Mouse (Mus musculus): ENCODE data around the gene Man2b2. TPM values are rescaled to one million over a fixed set of nuclear protein-coding genes. Genes with fewer than 3 reads are reported as not detected.

Gene Man2b2
- polyA plus RNA-seq, 1 experiment from 2014 or later, result 99.0 TPM

DNA sequence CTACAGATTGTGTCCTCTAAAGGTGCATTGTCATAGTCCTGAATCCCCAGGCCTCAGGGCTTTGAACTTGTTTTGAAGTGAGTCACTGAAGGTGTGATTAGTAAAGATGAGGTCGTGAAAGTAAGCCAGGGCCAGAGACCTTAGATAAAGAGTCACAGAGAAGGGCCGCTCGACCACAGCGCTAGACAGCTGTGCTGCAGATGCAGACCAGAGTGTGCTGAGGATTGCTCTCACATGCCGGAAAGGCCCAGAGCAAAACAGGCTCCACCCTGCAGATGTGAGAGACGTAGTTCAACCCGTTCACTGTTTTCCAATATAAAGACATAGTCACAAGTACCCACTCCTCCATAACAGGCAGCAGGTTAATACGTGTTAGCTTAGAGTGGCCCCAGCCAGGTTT, 9.1 kb upstream of the Man2b2 start:
- Histone ChIP-seq H3K27me3 (replicated peaks; ENCODE audit: control insufficient read depth, insufficient read depth, low read length) (no peaks in the 10 kb centered on the region), H3K36me3 (ENCODE audit: control insufficient read depth, insufficient read depth) (no peaks in the 10 kb centered on the region), H3K27ac (ENCODE audit: low read depth, low read length) (no peak overlapping the region), H3K9ac (ENCODE audit: low read depth, low read length) (no peak overlapping the region), H3K4me1 (replicated peaks; ENCODE audit: control insufficient read depth, insufficient read depth, low read length) (no peaks in the 10 kb centered on the region), H3K9me3 (ENCODE audit: control insufficient read depth) (no peaks in the 10 kb centered on the region), H3K4me3 (ENCODE audit: low read depth, low read length) (no peak overlapping the region), H3K4me2 (replicated peaks; ENCODE audit: low read depth) (no peak overlapping the region)
- ATAC-seq, result no peak
- no peak for TF ChIP-seq CTCF (IDR thresholded peaks at IDR 0.05; ENCODE audit: low read depth)
- WGBS, result 52% methylated on average over 8 of the region's 8 CpGs

DNA sequence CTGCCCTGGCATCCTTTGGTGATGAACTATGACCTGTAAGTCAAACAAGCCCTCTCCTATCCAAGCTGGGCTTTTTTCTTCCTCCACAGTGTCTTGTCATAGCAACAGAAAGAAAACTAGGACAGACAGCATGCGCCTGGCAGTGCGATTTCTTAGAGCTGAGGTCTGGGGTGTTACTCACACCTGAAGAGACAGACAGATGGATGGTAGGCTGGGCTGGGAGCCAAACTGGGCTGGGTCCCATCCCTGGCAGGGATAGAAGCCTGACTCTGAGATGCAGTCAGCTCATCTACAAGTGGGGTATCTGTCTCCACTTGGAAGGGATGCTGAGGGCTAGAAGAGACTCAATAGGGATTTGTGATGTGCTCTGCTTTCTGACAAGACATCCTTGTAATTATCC, 8.6 kb upstream of the Man2b2 start:
- no peaks in the 10 kb centered on the region for H3K9me3 ChIP-seq (ENCODE audit: control insufficient read depth)
- no peak overlapping the region for H3K4me2 ChIP-seq (replicated peaks; ENCODE audit: low read depth)
- H3K4me1 ChIP-seq (replicated peaks; ENCODE audit: control insufficient read depth, insufficient read depth, low read length), result no peaks in the 10 kb centered on the region
- no peaks in the 10 kb centered on the region for H3K27me3 ChIP-seq (replicated peaks; ENCODE audit: control insufficient read depth, insufficient read depth, low read length)
- H3K27ac ChIP-seq (ENCODE audit: low read depth, low read length), result no peak overlapping the region
- no peak for TF ChIP-seq CTCF (IDR thresholded peaks at IDR 0.05; ENCODE audit: low read depth)
- H3K9ac ChIP-seq (ENCODE audit: low read depth, low read length), result no peak overlapping the region
- no peaks in the 10 kb centered on the region for H3K36me3 ChIP-seq (ENCODE audit: control insufficient read depth, insufficient read depth)
- no peak for ATAC-seq
- 84% methylated on average over 2 of the region's 2 CpGs for WGBS
- no peak overlapping the region for H3K4me3 ChIP-seq (ENCODE audit: low read depth, low read length)

DNA sequence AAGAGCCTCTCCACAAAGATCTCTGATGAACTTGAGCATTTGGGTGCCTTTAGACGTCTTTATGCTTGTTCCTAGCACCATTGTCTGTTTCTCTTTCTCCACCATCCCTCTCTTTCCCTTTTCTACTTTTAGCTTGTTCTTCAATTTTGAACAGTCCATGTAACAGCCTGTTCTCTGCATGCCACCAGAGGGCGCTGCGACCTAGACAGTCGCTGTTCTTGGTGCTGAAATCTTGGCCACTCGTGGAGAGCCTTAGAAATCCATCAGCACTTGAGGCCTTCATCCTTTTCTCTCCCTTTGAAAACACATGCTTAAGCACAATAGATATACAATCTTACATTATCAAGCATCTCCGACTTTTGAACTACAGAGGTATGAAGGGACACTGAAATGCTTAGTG, 5.5 kb upstream of the Man2b2 start:
- Histone ChIP-seq H3K4me2 (replicated peaks; ENCODE audit: low read depth) (no peak overlapping the region), H3K9ac (ENCODE audit: low read depth, low read length) (no peak overlapping the region), H3K27ac (ENCODE audit: low read depth, low read length) (no peak overlapping the region), H3K36me3 (ENCODE audit: control insufficient read depth, insufficient read depth) (no peaks in the 10 kb centered on the region), H3K4me1 (replicated peaks; ENCODE audit: control insufficient read depth, insufficient read depth, low read length) (no peaks in the 10 kb centered on the region), H3K9me3 (ENCODE audit: control insufficient read depth) (no peaks in the 10 kb centered on the region), H3K27me3 (replicated peaks; ENCODE audit: control insufficient read depth, insufficient read depth, low read length) (no peaks in the 10 kb centered on the region), H3K4me3 (ENCODE audit: low read depth, low read length) (no peak overlapping the region)
- no peak for ATAC-seq
- 2% methylated on average over 6 of the region's 6 CpGs for WGBS
- TF ChIP-seq CTCF (IDR thresholded peaks at IDR 0.05; ENCODE audit: low read depth), result peak; percentile 96

DNA sequence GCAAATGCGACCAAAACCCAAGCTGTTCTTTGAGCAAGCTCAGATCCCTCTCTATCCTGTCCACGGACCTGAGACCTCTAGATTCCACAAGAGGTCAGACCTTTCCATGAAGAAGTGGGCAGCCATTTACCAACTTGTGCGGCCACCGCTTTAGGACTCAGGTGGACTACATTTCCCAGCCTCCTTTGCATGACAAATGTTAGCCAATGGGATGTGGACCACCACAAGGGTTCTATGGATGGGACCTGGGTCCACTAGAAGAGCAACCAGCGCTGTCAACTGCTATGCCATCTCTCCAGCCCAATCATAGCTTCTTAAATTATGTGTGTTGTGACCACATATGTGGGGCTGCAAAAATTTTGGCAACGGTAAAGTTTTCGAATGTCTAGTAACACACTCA, 819 bp upstream of the Man2b2 start:
- Histone ChIP-seq H3K4me1 (replicated peaks; ENCODE audit: control insufficient read depth, insufficient read depth, low read length) (0 out of 2 replicates have a peak, but pooled peaks cover 4% of the 10 kb centered on the region), H3K36me3 (ENCODE audit: control insufficient read depth, insufficient read depth) (peaks cover 10% of the 10 kb centered on the region; the same call in 1 of the 2 replicates), H3K9ac (ENCODE audit: low read depth, low read length) (no peak overlapping the region), H3K27ac (ENCODE audit: low read depth, low read length) (no peak overlapping the region), H3K27me3 (replicated peaks; ENCODE audit: control insufficient read depth, insufficient read depth, low read length) (no peaks in the 10 kb centered on the region), H3K4me2 (replicated peaks; ENCODE audit: low read depth) (no peak overlapping the region), H3K4me3 (ENCODE audit: low read depth, low read length) (no peak overlapping the region), H3K9me3 (ENCODE audit: control insufficient read depth) (no peaks in the 10 kb centered on the region)
- 58% methylated on average over 7 of the region's 7 CpGs for WGBS
- TF ChIP-seq CTCF (IDR thresholded peaks at IDR 0.05; ENCODE audit: low read depth), result no peak
- no peak for ATAC-seq

DNA sequence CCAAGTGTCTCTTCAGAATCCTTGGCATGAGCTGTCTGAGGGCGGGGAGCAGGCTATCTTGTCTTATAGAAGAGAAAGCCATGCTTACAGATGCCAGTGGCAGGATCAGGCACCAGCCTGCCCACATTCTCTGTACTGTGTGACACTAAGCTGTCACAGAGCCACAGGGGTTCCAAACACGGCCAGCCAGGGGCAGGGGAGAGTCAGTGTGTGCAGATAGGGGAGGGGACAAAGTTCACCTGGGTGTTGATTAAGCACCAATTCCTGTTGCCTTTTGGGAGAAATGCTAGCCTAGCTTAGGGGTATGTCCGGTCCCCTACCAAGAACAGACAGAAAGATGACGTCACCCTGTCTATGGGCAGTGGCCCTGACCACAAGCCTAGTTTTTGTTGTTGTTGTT, 1.4 kb downstream of the Man2b2 start:
- H3K9ac ChIP-seq (ENCODE audit: low read depth, low read length), result no peak overlapping the region; the same call in 1 of the 2 replicates
- H3K36me3 ChIP-seq (ENCODE audit: control insufficient read depth, insufficient read depth), result peaks cover 29% of the 10 kb centered on the region
- no peaks in the 10 kb centered on the region for H3K9me3 ChIP-seq (ENCODE audit: control insufficient read depth)
- 0 out of 2 replicates have a peak, but pooled peaks cover 4% of the 10 kb centered on the region for H3K4me1 ChIP-seq (replicated peaks; ENCODE audit: control insufficient read depth, insufficient read depth, low read length)
- H3K4me3 ChIP-seq (ENCODE audit: low read depth, low read length), result no peak overlapping the region
- WGBS, result 71% methylated on average over 4 of the region's 4 CpGs
- peak overlapping the region; percentile 95 for H3K4me2 ChIP-seq (replicated peaks; ENCODE audit: low read depth)
- peak; percentile 38; the same call in 1 of the 2 replicates for TF ChIP-seq CTCF (IDR thresholded peaks at IDR 0.05; ENCODE audit: low read depth)
- H3K27ac ChIP-seq (ENCODE audit: low read depth, low read length), result 0 out of 2 replicates have a peak overlapping the region, but pooled peaks have one; percentile 96
- H3K27me3 ChIP-seq (replicated peaks; ENCODE audit: control insufficient read depth, insufficient read depth, low read length), result no peaks in the 10 kb centered on the region
- ATAC-seq, result peak; percentile 25

DNA sequence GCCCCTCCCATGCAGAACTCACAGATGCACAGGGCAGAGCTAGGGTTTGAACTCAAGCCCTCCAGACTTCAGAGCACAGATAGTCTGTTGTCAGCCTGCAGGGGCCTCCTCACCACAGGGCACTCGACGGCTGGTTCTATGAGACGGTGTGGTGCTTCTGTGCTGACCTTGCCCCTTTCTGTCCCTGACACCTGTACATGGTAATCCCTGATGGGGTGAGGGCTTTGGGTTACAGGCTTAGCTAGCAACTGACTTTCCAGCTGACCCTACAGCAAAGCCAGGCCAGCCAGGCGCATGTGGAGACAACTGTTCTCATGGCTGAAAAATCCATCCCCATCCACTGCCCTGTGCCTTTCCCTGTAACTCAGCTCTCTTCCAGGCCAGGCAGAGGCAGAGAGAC, 7.5 kb downstream of the Man2b2 start:
- 89% methylated on average over 4 of the region's 4 CpGs for WGBS
- ATAC-seq, result no peak
- TF ChIP-seq CTCF (IDR thresholded peaks at IDR 0.05; ENCODE audit: low read depth), result no peak

DNA sequence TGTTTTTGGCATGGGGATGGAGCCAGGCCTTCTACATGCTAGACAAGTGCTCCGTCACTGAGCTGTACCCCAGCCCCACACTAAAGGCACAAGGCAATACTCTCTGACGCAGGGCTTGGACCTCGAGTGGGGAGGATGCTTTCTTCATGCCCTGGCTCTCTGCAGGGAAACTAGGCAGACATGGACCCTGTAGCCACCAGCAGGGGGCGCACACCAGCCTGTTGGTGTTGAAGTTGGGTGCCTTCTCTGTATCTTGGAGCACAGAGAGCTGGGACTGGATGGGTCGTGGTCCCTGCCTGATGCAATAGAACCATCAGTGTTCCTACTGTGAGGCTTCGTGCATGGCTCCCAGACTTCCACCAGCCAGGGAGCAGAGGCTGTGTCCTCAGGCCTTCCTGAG, 10.3 kb downstream of the Man2b2 start:
- H3K27ac ChIP-seq (ENCODE audit: low read depth, low read length), result no peak overlapping the region
- no peak overlapping the region for H3K4me2 ChIP-seq (replicated peaks; ENCODE audit: low read depth)
- peaks cover 89% of the 10 kb centered on the region for H3K36me3 ChIP-seq (ENCODE audit: control insufficient read depth, insufficient read depth)
- H3K4me1 ChIP-seq (replicated peaks; ENCODE audit: control insufficient read depth, insufficient read depth, low read length), result no peaks in the 10 kb centered on the region
- H3K27me3 ChIP-seq (replicated peaks; ENCODE audit: control insufficient read depth, insufficient read depth, low read length), result no peaks in the 10 kb centered on the region
- 58% methylated on average over 6 of the region's 6 CpGs for WGBS
- TF ChIP-seq CTCF (IDR thresholded peaks at IDR 0.05; ENCODE audit: low read depth), result peak; percentile 84
- H3K9me3 ChIP-seq (ENCODE audit: control insufficient read depth), result no peaks in the 10 kb centered on the region
- peak; percentile 11; the same call in 1 of the 2 replicates for ATAC-seq
- no peak overlapping the region for H3K4me3 ChIP-seq (ENCODE audit: low read depth, low read length)
- no peak overlapping the region for H3K9ac ChIP-seq (ENCODE audit: low read depth, low read length)

More for the DNA sequence above, 7.5 kb downstream of the Man2b2 start:
- Histone ChIP-seq H3K9ac (ENCODE audit: low read depth, low read length) (no peak overlapping the region), H3K36me3 (ENCODE audit: control insufficient read depth, insufficient read depth) (peaks cover 84% of the 10 kb centered on the region), H3K4me2 (replicated peaks; ENCODE audit: low read depth) (no peak overlapping the region), H3K4me1 (replicated peaks; ENCODE audit: control insufficient read depth, insufficient read depth, low read length) (no peaks in the 10 kb centered on the region), H3K27ac (ENCODE audit: low read depth, low read length) (no peak overlapping the region), H3K4me3 (ENCODE audit: low read depth, low read length) (no peak overlapping the region), H3K27me3 (replicated peaks; ENCODE audit: control insufficient read depth, insufficient read depth, low read length) (no peaks in the 10 kb centered on the region), H3K9me3 (ENCODE audit: control insufficient read depth) (no peaks in the 10 kb centered on the region)
